Mouse (Mus musculus): ENCODE data around the gene Rbm24.

Rbm24 gene

GRCm38 (mm10) chr13:46418141-46418601 is at the start of gene Rbm24:
Rbm24 (plus strand) TSS chr13:46418434.
- no peak for DNase-seq

DNA sequence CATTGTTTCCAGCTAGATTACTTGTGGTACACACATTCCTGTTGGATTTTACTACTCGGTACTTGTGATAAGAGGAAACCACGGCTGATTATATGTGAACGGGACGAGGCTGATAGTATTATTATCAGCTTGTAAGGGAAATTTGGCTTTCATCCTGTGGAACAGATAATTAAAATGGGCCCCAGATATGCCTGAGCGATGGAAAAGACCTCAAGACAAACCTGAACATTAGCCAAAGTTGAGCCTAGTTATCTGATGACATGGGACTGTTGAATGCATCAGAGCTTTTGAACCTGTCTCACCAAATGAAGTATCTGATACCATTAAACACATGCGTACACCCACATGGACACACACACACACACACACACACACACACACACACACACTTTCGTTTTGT is 45.4 kb upstream of the Rbm24 start:
- no peak for DNase-seq

- no peak for DNase-seq
Measured at GRCm38 (mm10) chr13:46375371-46375770, 42.9 kb upstream of the Rbm24 start.

DNA sequence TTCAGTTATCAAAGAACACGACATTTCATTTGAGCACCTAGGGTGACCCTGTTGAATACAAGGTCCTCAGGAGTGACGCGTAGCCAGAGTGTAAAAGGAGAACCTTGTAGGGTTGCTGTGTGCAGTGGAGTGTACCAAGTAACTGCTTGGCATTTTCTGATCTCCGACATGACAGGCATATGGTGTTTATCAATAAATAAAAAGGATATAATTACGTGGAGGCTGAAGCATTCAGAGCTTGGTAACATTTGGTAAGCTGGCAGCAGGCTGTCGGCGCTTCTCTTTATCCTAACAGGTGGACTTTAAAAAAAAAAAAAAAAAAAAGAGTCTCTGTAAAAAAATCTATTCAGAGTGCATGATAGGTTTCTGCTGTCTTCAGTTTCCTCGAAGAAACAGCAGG is 30.8 kb upstream of the Rbm24 start:
- DNase-seq: no peak

DNA sequence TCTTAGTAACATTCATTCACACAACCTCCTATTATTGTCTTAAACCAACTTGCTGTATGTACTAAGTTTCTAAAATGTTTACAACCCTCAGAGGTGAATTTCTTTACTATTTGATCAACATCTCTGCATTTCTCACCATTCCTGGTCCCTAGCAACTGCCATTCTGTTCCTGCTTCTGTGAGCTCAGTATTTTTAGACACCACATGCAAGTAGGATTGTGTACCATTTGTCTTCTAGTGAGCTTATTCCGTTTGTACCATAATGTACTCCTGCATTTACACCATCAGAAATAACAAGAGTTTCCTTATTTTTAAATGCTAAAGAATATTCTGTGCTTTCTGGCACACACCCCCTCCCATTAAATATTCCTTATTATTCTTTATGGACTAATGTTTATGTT is 26.6 kb upstream of the Rbm24 start:
- no peak for DNase-seq

DNA sequence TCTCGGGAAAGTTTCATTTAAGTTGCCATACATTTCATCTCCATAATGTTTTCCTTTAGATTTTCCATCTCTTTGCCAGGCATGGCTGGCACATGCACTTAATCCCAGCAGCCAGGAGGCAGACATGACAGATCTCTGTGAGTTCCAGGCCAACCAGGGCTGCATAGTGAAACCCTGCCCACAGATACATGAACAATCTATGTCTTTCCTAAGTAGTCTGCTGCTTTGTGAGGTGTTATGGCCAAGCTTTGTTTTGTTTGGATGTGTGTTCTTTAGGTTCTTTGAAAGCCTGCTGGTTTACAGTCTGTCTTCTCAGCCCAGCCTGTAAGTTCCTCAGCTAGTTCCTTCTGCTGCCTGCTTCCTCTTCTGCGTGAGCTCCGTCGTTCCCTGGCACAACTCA is 25.3 kb upstream of the Rbm24 start:
- DNase-seq: no peak

GRCm38 (mm10) chr13:46393936-46394335 is 24.3 kb upstream of the Rbm24 start:
- DNase-seq: no peak

GRCm38 (mm10) chr13:46397235-46397634 is 21.0 kb upstream of the Rbm24 start:
- no peak for DNase-seq

GRCm38 (mm10) chr13:46407151-46407550 is 11.1 kb upstream of the Rbm24 start:
- DNase-seq: no peak

GRCm38 (mm10) chr13:46412247-46412646 is 6.0 kb upstream of the Rbm24 start:
- DNase-seq: no peak

DNA sequence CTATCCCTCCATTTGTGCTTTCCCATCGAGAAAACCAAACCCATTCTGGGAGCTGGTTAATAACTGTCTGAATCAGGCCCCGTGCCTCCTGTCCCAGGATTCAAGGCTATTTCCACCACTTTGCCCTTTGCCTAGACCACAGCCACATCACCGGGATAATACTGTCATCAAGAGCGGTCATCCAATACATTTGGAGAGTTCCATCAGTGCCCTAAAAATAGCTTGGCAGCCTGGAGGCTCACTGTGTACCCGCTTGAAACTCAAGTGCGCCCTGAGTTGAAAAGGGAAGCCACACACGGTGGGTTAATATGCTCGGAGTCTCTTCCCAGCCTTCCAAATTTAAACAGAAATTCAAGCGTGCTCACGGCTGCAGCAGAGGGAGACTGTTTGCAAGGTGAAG is 4.6 kb upstream of the Rbm24 start:
- DNase-seq: no peak

GRCm38 (mm10) chr13:46414050-46414449 is 4.2 kb upstream of the Rbm24 start:
- no peak for DNase-seq

- DNase-seq: no peak
Measured at GRCm38 (mm10) chr13:46416021-46416420, 2.2 kb upstream of the Rbm24 start.

- no peak for DNase-seq
Measured at GRCm38 (mm10) chr13:46417594-46417993, 640 bp upstream of the Rbm24 start.

DNA sequence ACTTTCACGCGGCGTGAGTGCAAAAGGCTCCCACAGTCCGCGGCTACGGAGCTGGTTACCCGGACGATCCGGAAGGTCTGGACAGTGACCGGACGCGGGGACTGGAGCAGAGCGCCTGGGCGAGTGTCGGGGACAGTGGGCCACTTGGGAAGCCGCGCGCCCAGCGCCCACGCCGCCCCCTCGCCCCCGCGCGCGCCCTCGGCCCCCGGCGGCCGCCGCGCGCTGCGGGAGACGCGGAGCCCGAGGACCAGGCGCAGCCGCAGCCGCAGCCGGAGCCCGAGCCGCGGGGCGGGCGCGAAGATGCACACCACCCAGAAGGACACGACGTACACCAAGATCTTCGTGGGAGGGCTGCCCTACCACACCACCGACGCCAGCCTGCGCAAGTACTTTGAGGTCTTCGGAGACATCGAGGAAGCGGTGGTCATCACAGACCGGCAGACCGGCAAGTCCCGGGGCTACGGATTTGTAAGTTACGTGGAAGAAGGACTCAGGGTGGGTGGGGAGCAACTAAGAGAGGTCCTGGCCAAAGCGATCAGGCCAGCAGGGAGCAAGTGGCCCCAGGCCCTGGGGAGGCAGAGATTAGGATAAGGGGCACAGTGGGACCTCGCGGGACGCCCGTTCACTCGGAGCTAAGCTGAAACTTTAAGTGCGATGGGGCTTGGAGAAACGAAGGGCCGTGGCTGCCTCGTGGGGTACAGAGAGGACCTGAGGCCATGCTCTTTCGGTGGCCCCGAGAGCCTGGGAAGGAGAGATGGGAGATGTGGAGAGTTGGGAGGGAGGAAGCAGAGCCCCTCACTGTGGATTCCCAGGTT is 704 bp downstream of the Rbm24 start:
- DNase-seq: no peak

DNA sequence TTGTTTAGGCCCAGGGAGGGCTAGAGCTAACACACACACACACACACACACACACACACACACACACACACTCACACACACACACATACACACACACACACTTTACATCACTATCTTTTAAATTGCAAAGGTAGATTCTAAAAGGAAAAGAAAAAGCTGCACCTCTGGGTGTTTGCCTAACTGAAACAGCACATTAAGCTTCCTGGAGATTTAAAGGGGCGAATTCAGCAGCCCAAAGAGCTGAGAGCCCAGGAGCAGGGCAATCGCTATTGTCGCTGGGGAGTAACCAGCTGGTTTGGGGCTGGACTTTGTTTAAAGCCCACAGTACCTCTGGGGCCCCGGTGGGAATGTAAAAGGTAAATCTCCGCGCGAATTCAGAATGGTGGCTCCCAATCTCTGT is 1.4 kb downstream of the Rbm24 start:
- no peak for DNase-seq

DNA sequence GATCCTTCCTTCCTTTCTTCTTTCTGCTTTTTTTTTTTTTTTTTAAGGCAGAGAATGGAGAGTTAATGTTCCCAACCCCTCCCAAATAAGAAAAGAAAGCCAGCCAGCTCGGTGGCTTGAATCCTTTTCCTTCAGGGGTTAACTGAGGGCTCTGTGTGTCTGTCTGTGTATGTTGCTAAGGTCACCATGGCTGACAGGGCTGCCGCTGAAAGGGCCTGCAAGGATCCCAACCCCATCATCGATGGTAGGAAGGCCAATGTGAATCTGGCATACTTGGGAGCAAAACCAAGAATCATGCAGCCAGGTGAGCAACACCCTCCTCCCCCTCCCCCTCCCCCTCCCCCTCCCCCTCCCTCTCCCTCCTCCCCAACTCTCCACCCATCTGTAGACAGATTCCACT is 1.9 kb downstream of the Rbm24 start:
- DNase-seq: no peak

- DNase-seq: no peak
Measured at GRCm38 (mm10) chr13:46423805-46424204, 5.6 kb downstream of the Rbm24 start.

DNA sequence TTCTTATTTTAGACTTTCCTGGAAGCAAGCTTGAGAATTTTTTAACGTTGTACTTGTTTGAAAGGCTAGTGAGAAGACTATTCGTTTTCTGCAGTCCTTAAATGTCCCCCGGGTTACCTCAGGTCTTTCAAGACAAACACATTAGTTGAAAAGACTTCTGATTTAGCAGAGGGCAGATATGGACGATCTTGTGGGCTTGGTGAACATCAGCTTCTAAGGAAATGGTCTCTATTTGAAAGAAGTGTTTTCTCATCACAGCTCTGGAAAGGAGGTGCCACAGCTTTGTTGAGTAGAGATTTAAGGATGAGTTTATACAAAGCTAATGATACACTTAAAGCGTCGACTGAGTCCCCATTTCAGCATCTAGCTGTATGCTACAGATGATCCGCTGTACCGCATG is 6.1 kb downstream of the Rbm24 start:
- DNase-seq: no peak

DNA sequence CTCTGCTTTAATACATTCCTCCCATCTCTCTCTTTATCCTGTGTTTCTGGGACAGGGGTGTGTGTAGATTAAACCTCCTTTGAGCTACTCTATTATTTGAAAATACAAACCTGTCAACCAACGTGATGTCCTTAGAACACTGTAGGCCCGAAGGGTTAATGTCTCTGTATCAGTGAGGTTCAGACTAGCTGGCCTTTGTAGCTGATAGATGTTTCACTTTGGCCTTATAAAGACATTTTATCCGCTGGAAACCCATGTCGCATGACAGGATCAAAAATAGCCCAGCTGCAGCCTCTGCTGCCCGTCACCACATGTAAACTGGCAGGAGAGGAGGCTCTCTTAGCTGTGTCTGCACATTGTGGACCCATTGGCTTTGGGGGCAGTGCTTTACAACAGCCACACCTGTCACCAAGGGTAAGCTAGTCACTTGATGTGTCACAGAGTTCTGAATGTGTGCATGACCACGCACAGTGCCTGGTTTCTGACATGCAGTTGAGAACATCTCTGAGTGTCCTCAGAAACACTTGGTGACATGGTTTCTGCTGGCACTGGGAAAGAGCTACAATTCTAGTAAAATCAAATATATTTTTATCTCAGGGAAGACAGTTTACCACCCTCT is 8.5 kb downstream of the Rbm24 start:
- DNase-seq: no peak

- DNase-seq: no peak
Measured at GRCm38 (mm10) chr13:46428964-46429363, 10.7 kb downstream of the Rbm24 start.

GRCm38 (mm10) chr13:46429866-46430265 is 11.6 kb downstream of the Rbm24 start:
- no peak for DNase-seq

DNA sequence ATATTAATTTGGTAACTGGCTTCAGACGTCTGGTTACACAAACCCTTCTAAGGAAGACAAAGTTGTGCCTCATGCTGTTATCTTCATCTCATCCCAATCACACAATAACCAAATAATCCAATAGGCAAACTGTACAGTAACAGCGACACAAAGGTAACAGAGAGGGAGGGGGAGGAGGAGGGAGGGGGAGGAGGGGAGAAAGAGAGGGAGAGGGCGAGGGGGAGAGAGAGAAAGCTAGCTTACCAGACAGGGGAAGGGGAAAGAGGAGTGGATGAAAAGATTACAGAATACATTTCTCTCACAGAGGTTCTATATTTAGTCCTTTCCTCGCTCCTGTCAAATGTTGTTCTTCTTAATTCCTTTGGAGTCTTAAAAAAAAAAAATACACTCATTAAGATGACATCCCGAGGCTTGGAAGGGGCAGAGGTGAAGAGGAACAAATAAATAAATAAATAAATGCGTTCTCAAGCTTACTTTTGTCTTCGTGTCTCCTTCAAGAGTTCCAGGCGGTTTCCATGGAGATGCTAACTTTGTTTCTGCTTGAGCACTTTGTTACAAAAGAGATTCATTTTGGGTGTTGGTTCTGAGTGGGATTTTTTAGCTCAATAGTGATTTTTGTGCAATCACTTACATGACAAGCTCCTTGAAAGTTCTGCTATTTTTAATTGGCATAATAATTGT is 15.8 kb downstream of the Rbm24 start:
- DNase-seq: no peak

DNA sequence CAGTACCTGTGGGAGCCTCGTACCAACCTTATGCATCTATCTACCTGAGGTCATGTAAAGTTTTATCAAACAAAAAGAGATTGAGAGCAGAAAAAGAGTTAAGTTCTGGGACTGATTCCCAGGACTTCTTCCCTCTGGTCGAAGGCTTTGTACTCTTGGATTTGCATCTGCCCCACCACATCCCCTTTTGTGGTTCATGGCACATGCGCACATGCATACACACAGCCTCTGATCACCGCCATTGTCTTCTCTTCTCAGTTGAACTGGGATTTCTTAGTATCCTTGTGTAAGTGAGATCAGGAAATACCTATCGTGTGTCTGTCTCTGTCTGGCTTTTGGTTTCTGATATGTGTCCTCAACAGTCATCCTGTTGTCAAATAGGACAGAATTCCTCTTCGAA is 20.7 kb downstream of the Rbm24 start:
- no peak for DNase-seq
